Mouse (Mus musculus): ENCODE data around the gene Cyp2c23. TPM values are rescaled to one million over a fixed set of nuclear protein-coding genes. Genes with fewer than 3 reads are reported as not detected.

The Cyp2c23 gene
- total RNA-seq (2021): 1 to 10 TPM in 1 of 2 experiments, under 1 TPM in 1; 0.32 to 1.2 TPM
- long read RNA-seq, experiment 1: 0 reads
- long read RNA-seq, experiment 2, partial matches to known transcripts: 1 of 1 reads
- long read RNA-seq, experiment 2, other reads (novel, unspliced or antisense): 0 of 1 reads

- DNase-seq (ENCODE audit: low spot score in 2 of 2): no peak
These were observed at the start of gene Cyp2c23 for GRCm38 (mm10) chr19:44028972-44029371. Gene Cyp2c23 (minus strand): TSS chr19:44029208.

- no peak for DNase-seq (ENCODE audit: low spot score in 2 of 2)
These were observed 48.0 kb upstream of the Cyp2c23 start for GRCm38 (mm10) chr19:44077024-44077423.

- no peak for DNase-seq (ENCODE audit: low spot score in 2 of 2)
These were observed 47.4 kb upstream of the Cyp2c23 start for GRCm38 (mm10) chr19:44076457-44076856.

- no peak for DNase-seq (ENCODE audit: low spot score in 2 of 2)
These were observed 46.0 kb upstream of the Cyp2c23 start for GRCm38 (mm10) chr19:44074986-44075385.

GRCm38 (mm10) chr19:44071166-44071565 lies 42.2 kb upstream of the Cyp2c23 start:
- DNase-seq (ENCODE audit: low spot score in 2 of 2): no peak

- no peak for DNase-seq (ENCODE audit: low spot score in 2 of 2)
These were observed 40.9 kb upstream of the Cyp2c23 start for GRCm38 (mm10) chr19:44069914-44070232.

GRCm38 (mm10) chr19:44069121-44069913 lies 40.3 kb upstream of the Cyp2c23 start, which contains the start of gene Erlin1:
Gene Erlin1 (minus strand): TSS chr19:44069785.
- peak; percentile 94 to 95 for DNase-seq (ENCODE audit: low spot score in 2 of 2)

- DNase-seq (ENCODE audit: low spot score in 2 of 2): no peak
These were observed 39.2 kb upstream of the Cyp2c23 start for GRCm38 (mm10) chr19:44068232-44068631.

GRCm38 (mm10) chr19:44067323-44068049 lies 38.5 kb upstream of the Cyp2c23 start:
- no peak for DNase-seq (ENCODE audit: low spot score in 2 of 2)

- DNase-seq (ENCODE audit: low spot score in 2 of 2): no peak
These were observed 35.7 kb upstream of the Cyp2c23 start for GRCm38 (mm10) chr19:44064734-44065133.

- DNase-seq (ENCODE audit: low spot score in 2 of 2): no peak
These were observed 34.8 kb upstream of the Cyp2c23 start for GRCm38 (mm10) chr19:44063773-44064172.

- no peak for DNase-seq (ENCODE audit: low spot score in 2 of 2)
These were observed 31.2 kb upstream of the Cyp2c23 start for GRCm38 (mm10) chr19:44060226-44060625.

GRCm38 (mm10) chr19:44055173-44055826 lies 26.3 kb upstream of the Cyp2c23 start:
- DNase-seq (ENCODE audit: low spot score in 2 of 2): no peak

- DNase-seq (ENCODE audit: low spot score in 2 of 2): no peak
These were observed 21.4 kb upstream of the Cyp2c23 start for GRCm38 (mm10) chr19:44050388-44050787.

- no peak for DNase-seq (ENCODE audit: low spot score in 2 of 2)
These were observed 20.3 kb upstream of the Cyp2c23 start for GRCm38 (mm10) chr19:44049282-44049681.

- no peak for DNase-seq (ENCODE audit: low spot score in 2 of 2)
These were observed 16.8 kb upstream of the Cyp2c23 start for GRCm38 (mm10) chr19:44045847-44046246.

GRCm38 (mm10) chr19:44042121-44042520 lies 13.1 kb upstream of the Cyp2c23 start:
- DNase-seq (ENCODE audit: low spot score in 2 of 2): no peak

- DNase-seq (ENCODE audit: low spot score in 2 of 2): no peak
These were observed 4.4 kb upstream of the Cyp2c23 start for GRCm38 (mm10) chr19:44033396-44033795.

- DNase-seq (ENCODE audit: low spot score in 2 of 2): no peak
These were observed 3.2 kb upstream of the Cyp2c23 start for GRCm38 (mm10) chr19:44032046-44032744.

GRCm38 (mm10) chr19:44030024-44030423 lies 1.0 kb upstream of the Cyp2c23 start:
- DNase-seq (ENCODE audit: low spot score in 2 of 2): no peak

GRCm38 (mm10) chr19:44026956-44027530 lies 2.0 kb downstream of the Cyp2c23 start:
- DNase-seq (ENCODE audit: low spot score in 2 of 2): no peak
